Mouse (Mus musculus) forebrain, embryonic 12.5 days (tissue): ENCODE data around the gene Fancl. TPM values are rescaled to one million over a fixed set of nuclear protein-coding genes. Genes with fewer than 3 reads are reported as not detected.

Experiments used
- ATAC-seq: fragments of 200-750 bp; cut with Nextera tagmentation; 2 replicates; pipeline ENCODE4 v1.8.0; 2017; ENCODE audit warnings: moderate TSS enrichment; ENCODE audit not compliant: low FRiP score
- H3K27ac ChIP-seq: fragments of 300-500 bp; sonication (generic); 2 replicates; pipeline ENCODE4 v1.5.1; 2016; ENCODE audit warnings: mild to moderate bottlenecking
- H3K27me3 ChIP-seq: fragments of 300-500 bp; sonication (generic); 2 replicates; pipeline ENCODE4 v1.6.1; 2016; ENCODE audit warnings: mild to moderate bottlenecking
- H3K36me3 ChIP-seq: fragments of 300-500 bp; sonication (generic); replicated peaks from 2 replicates; pipeline ENCODE4 v1.6.1; 2016; ENCODE audit warnings: mild to moderate bottlenecking
- H3K4me1 ChIP-seq: fragments of 300-500 bp; sonication (generic); 2 replicates; pipeline ENCODE4 v1.6.1; 2016
- H3K4me2 ChIP-seq: fragments of 300-500 bp; sonication (generic); 2 replicates; pipeline ENCODE4 v1.6.1; 2016; ENCODE audit warnings: mild to moderate bottlenecking, moderate library complexity
- H3K4me3 ChIP-seq: fragments of 300-500 bp; sonication (generic); replicated peaks from 2 replicates; pipeline ENCODE4 v1.5.1; 2016; ENCODE audit warnings: mild to moderate bottlenecking
- H3K9ac ChIP-seq: fragments of 300-500 bp; sonication (generic); 2 replicates; pipeline ENCODE4 v1.6.1; 2016; ENCODE audit warnings: mild to moderate bottlenecking
- H3K9me3 ChIP-seq: fragments of 300-500 bp; sonication (generic); 2 replicates; pipeline ENCODE4 v1.6.1; 2016
- whole genome bisulfite sequencing: fragments of 180-500 bp; shearing (Covaris S2); methylation state at CpG from one replicate; pipeline ENCODE4 v1.1.7; 2016; 5-methylcytosine and 5-hydroxymethylcytosine counted together
- polyA plus RNA-seq: library from polyadenylated mRNA; unstranded; fragments of >200 nt; fragmentation: Nextera tagmentation; extraction: Ambion mirVana; gene quantifications from 2 replicates; pipeline ENCODE4 v1.2.1, GENCODE M21; 2016

Gene Fancl
- polyA plus RNA-seq, 1 experiment from 2014 or later: 25.0 TPM

GRCm38 (mm10) chr11:26437818-26438217, 51.9 kb downstream of the Fancl start:
- peak; percentile 70 for ATAC-seq
- H3K36me3 ChIP-seq: no peaks in the 10 kb centered on the region
- no peaks in the 10 kb centered on the region for H3K4me1 ChIP-seq
- no peak overlapping the region for H3K4me3 ChIP-seq
- H3K9me3 ChIP-seq: no peaks in the 10 kb centered on the region
- no peak overlapping the region for H3K9ac ChIP-seq
- 0 out of 2 replicates have a peak overlapping the region, but pooled peaks have one; percentile 46 for H3K27ac ChIP-seq
- no peak overlapping the region for H3K4me2 ChIP-seq
- no peaks in the 10 kb centered on the region for H3K27me3 ChIP-seq
- WGBS: 77% methylated on average over 13 of the region's 13 CpGs

- no peak overlapping the region for H3K4me3 ChIP-seq
- 60% methylated on average over 1 of the region's 1 CpGs for WGBS
- no peak overlapping the region for H3K9ac ChIP-seq
- H3K36me3 ChIP-seq: no peaks in the 10 kb centered on the region
- no peak for ATAC-seq
- no peaks in the 10 kb centered on the region for H3K4me1 ChIP-seq
- no peak overlapping the region for H3K4me2 ChIP-seq
- no peaks in the 10 kb centered on the region for H3K9me3 ChIP-seq
- no peak overlapping the region for H3K27ac ChIP-seq
- H3K27me3 ChIP-seq: no peaks in the 10 kb centered on the region
Measured at GRCm38 (mm10) chr11:26441121-26441520, 55.2 kb downstream of the Fancl start.

GRCm38 (mm10) chr11:26444374-26444773, 58.4 kb downstream of the Fancl start:
- no peak for ATAC-seq

GRCm38 (mm10) chr11:26449789-26450188, 63.9 kb downstream of the Fancl start:
- no peak overlapping the region for H3K4me2 ChIP-seq
- ATAC-seq: no peak
- no peaks in the 10 kb centered on the region for H3K27me3 ChIP-seq
- H3K4me3 ChIP-seq: no peak overlapping the region
- H3K9me3 ChIP-seq: no peaks in the 10 kb centered on the region
- no peaks in the 10 kb centered on the region for H3K4me1 ChIP-seq
- 86% methylated on average over 3 of the region's 3 CpGs for WGBS
- H3K36me3 ChIP-seq: no peaks in the 10 kb centered on the region
- H3K27ac ChIP-seq: no peak overlapping the region
- no peak overlapping the region for H3K9ac ChIP-seq

More at GRCm38 (mm10) chr11:26444374-26444773, 58.4 kb downstream of the Fancl start:
- Histone ChIP-seq H3K9ac (no peak overlapping the region), H3K27ac (no peak overlapping the region), H3K4me3 (no peak overlapping the region), H3K27me3 (no peaks in the 10 kb centered on the region), H3K9me3 (no peaks in the 10 kb centered on the region), H3K4me2 (no peak overlapping the region), H3K4me1 (no peaks in the 10 kb centered on the region), H3K36me3 (no peaks in the 10 kb centered on the region)

- no peak overlapping the region for H3K4me3 ChIP-seq
- H3K36me3 ChIP-seq: no peaks in the 10 kb centered on the region
- no peaks in the 10 kb centered on the region for H3K27me3 ChIP-seq
- H3K9me3 ChIP-seq: no peaks in the 10 kb centered on the region
- H3K4me2 ChIP-seq: no peak overlapping the region
- 93% methylated on average over 1 of the region's 1 CpGs for WGBS
- no peak for ATAC-seq
- no peaks in the 10 kb centered on the region for H3K4me1 ChIP-seq
- H3K27ac ChIP-seq: no peak overlapping the region
- no peak overlapping the region for H3K9ac ChIP-seq
Measured at GRCm38 (mm10) chr11:26450636-26451035, 64.7 kb downstream of the Fancl start.

GRCm38 (mm10) chr11:26451228-26451627, 65.3 kb downstream of the Fancl start:
- H3K4me3 ChIP-seq: no peak overlapping the region

GRCm38 (mm10) chr11:26452693-26453092, 66.8 kb downstream of the Fancl start:
- WGBS: 88% methylated on average over 4 of the region's 4 CpGs
- Histone ChIP-seq H3K4me1 (no peaks in the 10 kb centered on the region), H3K9ac (no peak overlapping the region), H3K4me2 (no peak overlapping the region), H3K9me3 (no peaks in the 10 kb centered on the region), H3K36me3 (no peaks in the 10 kb centered on the region), H3K27me3 (no peaks in the 10 kb centered on the region), H3K4me3 (no peak overlapping the region), H3K27ac (no peak overlapping the region)
- no peak for ATAC-seq

More at GRCm38 (mm10) chr11:26451228-26451627, 65.3 kb downstream of the Fancl start:
- WGBS: 82% methylated on average over 2 of the region's 2 CpGs
- Histone ChIP-seq H3K36me3 (no peaks in the 10 kb centered on the region), H3K27me3 (no peaks in the 10 kb centered on the region), H3K9ac (no peak overlapping the region), H3K4me1 (no peaks in the 10 kb centered on the region), H3K27ac (no peak overlapping the region), H3K4me2 (no peak overlapping the region), H3K9me3 (no peaks in the 10 kb centered on the region)
- ATAC-seq: no peak

GRCm38 (mm10) chr11:26454081-26454480, 68.1 kb downstream of the Fancl start:
- no peak for ATAC-seq
- Histone ChIP-seq H3K27ac (no peak overlapping the region), H3K9ac (no peak overlapping the region), H3K27me3 (no peaks in the 10 kb centered on the region), H3K4me1 (no peaks in the 10 kb centered on the region), H3K4me3 (no peak overlapping the region), H3K4me2 (no peak overlapping the region), H3K36me3 (no peaks in the 10 kb centered on the region), H3K9me3 (no peaks in the 10 kb centered on the region)
- 91% methylated on average over 4 of the region's 4 CpGs for WGBS

- 56% methylated on average over 6 of the region's 6 CpGs for WGBS
Measured at GRCm38 (mm10) chr11:26477037-26477739, 91.3 kb downstream of the Fancl start.

GRCm38 (mm10) chr11:26481691-26482242, 95.8 kb downstream of the Fancl start:
- Histone ChIP-seq H3K4me1 (no peaks in the 10 kb centered on the region), H3K27me3 (no peaks in the 10 kb centered on the region), H3K4me2 (no peak overlapping the region), H3K4me3 (no peak overlapping the region), H3K9ac (no peak overlapping the region), H3K9me3 (no peaks in the 10 kb centered on the region), H3K27ac (no peak overlapping the region), H3K36me3 (no peaks in the 10 kb centered on the region)
- no peak for ATAC-seq
- 63% methylated on average over 3 of the region's 3 CpGs for WGBS

More at GRCm38 (mm10) chr11:26477037-26477739, 91.3 kb downstream of the Fancl start:
- ATAC-seq: no peak
- H3K4me1 ChIP-seq: no peaks in the 10 kb centered on the region
- no peak overlapping the region for H3K4me3 ChIP-seq
- peaks cover 9% of the 10 kb centered on the region for H3K36me3 ChIP-seq
- no peak overlapping the region for H3K4me2 ChIP-seq
- no peak overlapping the region for H3K9ac ChIP-seq
- H3K27ac ChIP-seq: no peak overlapping the region
- H3K27me3 ChIP-seq: no peaks in the 10 kb centered on the region
- H3K9me3 ChIP-seq: no peaks in the 10 kb centered on the region

- Histone ChIP-seq H3K9me3 (no peaks in the 10 kb centered on the region), H3K27me3 (no peaks in the 10 kb centered on the region), H3K9ac (no peak overlapping the region), H3K4me2 (no peak overlapping the region), H3K4me3 (no peak overlapping the region), H3K36me3 (no peaks in the 10 kb centered on the region), H3K4me1 (no peaks in the 10 kb centered on the region), H3K27ac (no peak overlapping the region)
- WGBS: 82% methylated on average over 12 of the region's 12 CpGs
- ATAC-seq: no peak
Measured at GRCm38 (mm10) chr11:26489761-26490466, 104.0 kb downstream of the Fancl start.

GRCm38 (mm10) chr11:26495951-26496350, 110.0 kb downstream of the Fancl start:
- Histone ChIP-seq H3K4me3 (no peak overlapping the region), H3K27me3 (no peaks in the 10 kb centered on the region), H3K9me3 (no peaks in the 10 kb centered on the region), H3K36me3 (no peaks in the 10 kb centered on the region), H3K4me1 (no peaks in the 10 kb centered on the region), H3K4me2 (no peak overlapping the region), H3K9ac (no peak overlapping the region), H3K27ac (no peak overlapping the region)
- 90% methylated on average over 5 of the region's 5 CpGs for WGBS
- no peak for ATAC-seq
